Mouse (Mus musculus) forebrain, embryonic 15.5 days (tissue): ENCODE measurements around the gene Kcnc3. TPM values are rescaled to one million over a fixed set of nuclear protein-coding genes. Genes with fewer than 3 reads are reported as not detected.

ENCODE experiments used
- ATAC-seq: fragments of 200-750 bp; cut with Nextera tagmentation; replicated peaks from 2 replicates; pipeline ENCODE4 v1.8.0; 2017; ENCODE audit warnings: mild to moderate bottlenecking, moderate TSS enrichment, moderate library complexity
- H3K27ac ChIP-seq: fragments of 300-500 bp; sonication (generic); replicated peaks from 2 replicates; pipeline ENCODE4 v1.5.1; 2015; ENCODE audit warnings: mild to moderate bottlenecking, inconsistent platforms
- H3K27me3 ChIP-seq: fragments of 300-500 bp; sonication (generic); 2 replicates; pipeline ENCODE4 v1.6.1; 2015; ENCODE audit warnings: inconsistent platforms
- H3K36me3 ChIP-seq: fragments of 300-500 bp; sonication (generic); 2 replicates; pipeline ENCODE4 v1.6.1; 2015; ENCODE audit warnings: mild to moderate bottlenecking, inconsistent platforms
- H3K4me1 ChIP-seq: fragments of 300-500 bp; sonication (generic); 2 replicates; pipeline ENCODE4 v1.6.1; 2015; ENCODE audit warnings: inconsistent platforms
- H3K4me2 ChIP-seq: fragments of 300-500 bp; sonication (generic); replicated peaks from 2 replicates; pipeline ENCODE4 v1.6.1; 2015; ENCODE audit warnings: mild to moderate bottlenecking, inconsistent platforms
- H3K4me3 ChIP-seq: fragments of 300-500 bp; sonication (generic); 2 replicates; pipeline ENCODE4 v1.5.1; 2015; ENCODE audit warnings: mild to moderate bottlenecking, inconsistent platforms
- H3K9ac ChIP-seq: fragments of 300-500 bp; sonication (generic); replicated peaks from 2 replicates; pipeline ENCODE4 v1.6.1; 2015; ENCODE audit warnings: mild to moderate bottlenecking, inconsistent platforms
- H3K9me3 ChIP-seq: fragments of 300-500 bp; sonication (generic); 2 replicates; pipeline ENCODE4 v1.6.1; 2016; ENCODE audit warnings: inconsistent platforms
- WGBS: fragments of 180-500 bp; shearing (Covaris S2); methylation state at CpG from one replicate; pipeline ENCODE4 v1.1.7; 2015; ENCODE audit warnings: mixed read lengths; 5-methylcytosine and 5-hydroxymethylcytosine counted together
- polyA plus RNA-seq: library from polyadenylated mRNA; unstranded; fragments of >200 nt; fragmentation: Nextera tagmentation; extraction: Ambion mirVana; gene quantifications from 2 replicates; pipeline ENCODE4 v1.2.1, GENCODE M21; 2015

Gene Kcnc3
- polyA plus RNA-seq, 1 experiment from 2014 or later, result 2.6 TPM

DNA sequence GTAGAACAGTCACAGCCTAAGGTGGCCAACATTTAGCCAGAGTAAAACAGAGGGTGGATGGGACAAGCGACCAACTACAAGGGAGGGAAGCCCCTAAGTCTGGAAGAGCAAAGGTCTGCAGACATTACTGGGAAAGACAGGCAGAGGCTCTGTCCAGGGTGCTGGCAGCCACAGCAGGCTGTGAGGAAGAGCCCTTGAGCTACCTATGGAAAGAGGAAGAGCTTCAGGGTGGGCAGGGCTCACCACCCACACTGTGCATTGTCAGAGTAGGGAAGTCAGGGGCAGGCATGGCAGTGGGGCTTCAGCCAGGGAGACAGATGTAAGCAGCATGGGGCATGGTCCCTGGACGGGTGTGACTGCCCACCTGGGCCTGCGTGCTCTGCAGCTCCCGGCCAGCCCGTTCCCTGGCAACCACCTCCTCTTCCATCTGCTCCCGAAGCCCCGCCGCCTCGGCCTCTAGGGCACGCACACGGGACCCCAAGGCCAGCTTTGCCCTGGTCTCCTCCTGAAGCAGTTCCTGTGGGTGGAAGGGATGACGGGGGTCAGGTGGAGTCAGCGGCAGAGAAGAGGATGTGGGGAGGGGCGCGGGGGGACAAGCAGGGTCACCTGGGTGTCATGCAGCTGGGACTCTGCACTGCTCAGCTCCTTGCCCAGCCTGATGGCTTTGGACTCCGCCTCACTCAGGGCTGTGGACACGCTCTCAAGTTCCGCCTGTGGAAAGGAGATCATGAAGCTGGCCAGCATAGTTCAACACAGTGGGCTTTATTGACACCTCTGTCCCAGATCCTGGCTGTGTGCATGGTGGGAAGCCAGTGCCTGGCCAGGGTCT, 33.5 kb downstream of the Kcnc3 start:
- ATAC-seq, result no peak

DNA sequence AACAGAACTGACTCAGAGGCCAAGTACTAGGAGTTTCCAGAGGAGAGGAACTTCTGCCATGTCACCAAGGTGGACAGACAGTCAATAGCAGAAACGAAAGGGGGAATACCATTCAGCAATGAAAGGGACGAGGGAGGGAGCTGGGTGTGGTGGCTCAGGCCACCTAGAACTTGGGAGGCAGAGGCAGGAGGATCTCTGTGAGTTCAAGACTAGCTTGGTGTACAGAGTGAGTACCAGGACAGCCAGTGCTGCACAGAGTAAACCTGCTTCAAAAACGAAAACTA, 34.0 kb downstream of the Kcnc3 start:
- no peak overlapping the region for H3K27ac ChIP-seq
- 64% methylated on average over 3 of the region's 3 CpGs for WGBS

More for the DNA sequence above, 33.5 kb downstream of the Kcnc3 start:
- Histone ChIP-seq H3K36me3 (no peaks in the 10 kb centered on the region), H3K4me3 (no peak overlapping the region), H3K4me1 (no peaks in the 10 kb centered on the region), H3K4me2 (no peak overlapping the region), H3K27me3 (no peaks in the 10 kb centered on the region), H3K27ac (no peak overlapping the region), H3K9ac (no peak overlapping the region), H3K9me3 (no peaks in the 10 kb centered on the region)
- 54% methylated on average over 18 of the region's 18 CpGs for WGBS

DNA sequence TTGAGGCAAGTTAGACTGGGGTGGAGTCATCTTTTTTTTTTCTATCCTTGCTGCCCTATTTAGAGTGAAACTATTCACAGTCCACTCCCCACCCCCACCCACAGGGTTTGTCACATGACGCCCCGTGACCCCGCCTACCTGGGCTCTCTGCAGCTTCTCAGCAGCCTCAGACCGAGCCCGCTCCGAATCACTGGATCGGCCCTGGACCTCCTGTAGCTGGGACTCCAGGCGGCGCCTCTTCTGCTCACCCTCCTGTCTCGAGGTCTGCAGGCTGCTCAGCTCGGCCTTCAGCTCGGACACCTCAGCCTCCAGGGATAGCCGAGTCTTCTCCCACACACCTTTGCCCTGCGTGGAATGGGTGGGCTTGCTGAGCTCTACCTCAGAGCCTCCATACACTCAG, 34.4 kb downstream of the Kcnc3 start:
- no peaks in the 10 kb centered on the region for H3K9me3 ChIP-seq
- no peak for ATAC-seq
- no peak overlapping the region for H3K4me2 ChIP-seq
- H3K4me3 ChIP-seq, result no peak overlapping the region
- 69% methylated on average over 14 of the region's 14 CpGs for WGBS
- no peaks in the 10 kb centered on the region for H3K36me3 ChIP-seq
- no peaks in the 10 kb centered on the region for H3K27me3 ChIP-seq
- no peak overlapping the region for H3K27ac ChIP-seq
- no peak overlapping the region for H3K9ac ChIP-seq
- H3K4me1 ChIP-seq, result no peaks in the 10 kb centered on the region

More for the DNA sequence above, 34.0 kb downstream of the Kcnc3 start:
- no peak for ATAC-seq
- H3K4me3 ChIP-seq, result no peak overlapping the region
- no peak overlapping the region for H3K9ac ChIP-seq
- H3K9me3 ChIP-seq, result no peaks in the 10 kb centered on the region
- no peaks in the 10 kb centered on the region for H3K4me1 ChIP-seq
- H3K4me2 ChIP-seq, result no peak overlapping the region
- H3K36me3 ChIP-seq, result no peaks in the 10 kb centered on the region
- H3K27me3 ChIP-seq, result no peaks in the 10 kb centered on the region

DNA sequence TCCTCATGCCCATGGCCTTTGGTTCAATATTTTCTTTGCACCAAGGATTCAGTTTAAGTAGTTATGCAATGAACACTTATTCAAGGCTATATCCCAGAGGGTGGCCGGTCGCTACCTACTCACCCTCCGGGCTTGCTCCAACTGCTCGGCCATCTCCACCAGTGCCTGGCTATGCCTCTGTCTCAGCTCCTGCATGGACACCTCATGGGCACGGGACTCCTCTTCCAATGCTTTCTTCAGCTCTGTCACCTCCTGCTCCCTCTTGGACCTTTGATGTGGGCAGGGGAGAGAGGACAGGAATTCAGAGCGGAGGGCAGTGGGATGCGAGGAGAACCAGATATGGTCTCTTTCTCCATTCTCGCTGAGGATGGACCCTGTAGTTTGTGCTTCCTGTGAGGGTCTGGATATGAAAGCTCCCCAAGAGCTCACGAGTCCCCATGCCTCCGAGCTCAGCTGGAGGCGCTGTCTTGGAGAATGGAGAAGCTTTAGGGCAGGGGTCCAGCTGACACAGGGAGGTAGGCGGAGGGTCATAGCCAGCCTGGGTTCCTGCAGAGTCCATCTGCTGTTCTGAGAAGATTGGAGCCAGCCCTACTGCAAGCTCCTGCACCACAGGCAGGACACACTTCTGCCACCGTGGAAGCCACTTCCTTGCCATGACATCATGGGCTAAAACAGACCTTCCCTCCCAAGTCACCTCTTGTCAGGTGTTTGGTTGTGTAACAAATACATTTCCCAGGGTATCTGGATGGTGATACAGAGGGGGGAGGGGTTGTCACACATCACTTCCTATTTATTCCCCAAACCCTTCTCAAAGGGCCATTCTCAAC, 35.0 kb downstream of the Kcnc3 start:
- H3K27me3 ChIP-seq, result no peaks in the 10 kb centered on the region
- H3K27ac ChIP-seq, result no peak overlapping the region
- H3K9ac ChIP-seq, result no peak overlapping the region
- H3K4me2 ChIP-seq, result no peak overlapping the region
- no peaks in the 10 kb centered on the region for H3K36me3 ChIP-seq
- H3K4me3 ChIP-seq, result no peak overlapping the region
- no peaks in the 10 kb centered on the region for H3K4me1 ChIP-seq
- WGBS, result 88% methylated on average over 13 of the region's 13 CpGs
- no peak for ATAC-seq
- no peaks in the 10 kb centered on the region for H3K9me3 ChIP-seq

DNA sequence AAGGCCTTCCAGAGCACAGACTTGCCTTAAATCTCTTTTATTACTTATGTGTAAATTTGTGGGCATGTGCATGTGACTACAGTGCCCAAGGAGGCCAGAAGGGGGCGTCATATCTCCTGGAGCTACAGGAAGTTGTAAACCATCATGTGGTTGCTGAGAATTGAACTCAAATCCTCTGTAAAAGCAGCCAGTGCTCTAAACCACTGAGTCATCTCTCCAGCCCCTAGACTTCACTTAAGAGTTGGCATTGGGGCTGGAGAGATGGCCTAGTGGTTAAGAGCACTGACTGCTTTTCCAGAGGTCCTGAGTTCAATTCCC, 35.6 kb downstream of the Kcnc3 start:
- no peak overlapping the region for H3K9ac ChIP-seq
- WGBS, result 67% methylated on average over 1 of the region's 1 CpGs
- no peaks in the 10 kb centered on the region for H3K27me3 ChIP-seq
- H3K27ac ChIP-seq, result no peak overlapping the region
- no peaks in the 10 kb centered on the region for H3K9me3 ChIP-seq
- H3K4me2 ChIP-seq, result no peak overlapping the region
- no peaks in the 10 kb centered on the region for H3K36me3 ChIP-seq
- no peak overlapping the region for H3K4me3 ChIP-seq
- ATAC-seq, result no peak
- no peaks in the 10 kb centered on the region for H3K4me1 ChIP-seq

DNA sequence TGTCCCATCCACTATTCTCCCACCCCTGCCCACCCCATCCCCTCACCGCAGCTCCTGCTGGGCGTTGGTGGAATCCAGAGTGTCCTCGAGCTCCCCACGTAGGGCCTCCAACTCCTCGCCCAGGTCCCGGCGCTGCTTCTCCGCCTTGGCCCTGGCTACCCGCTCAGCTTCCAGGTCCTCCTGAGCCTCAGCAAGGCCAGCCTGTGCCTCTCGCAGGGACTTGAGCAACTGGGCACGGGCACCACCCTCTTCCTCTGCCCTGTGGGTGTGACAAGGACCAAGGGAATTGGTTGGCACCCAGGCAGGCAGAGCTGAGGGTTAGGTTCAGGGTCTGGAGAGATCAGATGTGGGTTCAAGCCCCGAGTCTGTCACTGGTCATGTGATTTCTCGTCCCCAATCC, 36.5 kb downstream of the Kcnc3 start:
- no peaks in the 10 kb centered on the region for H3K9me3 ChIP-seq
- WGBS, result 88% methylated on average over 13 of the region's 13 CpGs
- H3K4me2 ChIP-seq, result no peak overlapping the region
- H3K4me3 ChIP-seq, result no peak overlapping the region
- H3K9ac ChIP-seq, result no peak overlapping the region
- H3K27me3 ChIP-seq, result no peaks in the 10 kb centered on the region
- H3K27ac ChIP-seq, result no peak overlapping the region
- no peaks in the 10 kb centered on the region for H3K36me3 ChIP-seq
- H3K4me1 ChIP-seq, result no peaks in the 10 kb centered on the region
- ATAC-seq, result no peak

DNA sequence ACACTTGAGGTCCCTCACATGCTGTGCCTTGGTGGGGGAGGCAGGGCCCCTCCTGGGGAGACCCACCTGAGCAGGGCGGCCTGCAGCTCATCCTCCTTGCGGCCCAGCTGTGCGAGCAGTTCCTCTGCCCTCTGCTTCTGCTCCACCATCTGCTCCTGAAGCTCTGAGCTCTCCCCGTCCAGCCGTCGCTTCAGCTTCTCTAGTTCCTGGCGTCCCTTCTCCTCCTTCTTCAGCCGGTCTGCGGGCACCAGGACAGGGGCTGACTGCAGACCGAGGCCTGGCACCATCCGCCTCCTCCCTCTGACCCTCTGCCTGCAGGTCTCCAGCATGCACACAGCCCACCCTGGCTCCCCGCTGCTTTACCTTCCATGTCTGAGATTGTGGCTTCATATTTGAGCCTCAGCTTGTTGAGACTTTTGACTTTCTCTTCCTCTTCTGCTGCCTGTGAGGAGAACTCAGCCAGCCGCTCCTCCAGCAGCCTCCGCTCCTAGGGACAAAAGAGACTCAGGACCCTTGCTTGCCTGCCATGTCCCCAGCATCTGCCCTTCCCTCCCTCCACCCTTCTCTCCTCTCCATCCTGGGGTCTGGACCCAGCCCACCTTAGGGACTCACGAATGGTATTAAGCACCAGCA, 38.1 kb downstream of the Kcnc3 start:
- H3K9me3 ChIP-seq, result no peaks in the 10 kb centered on the region
- H3K9ac ChIP-seq, result no peak overlapping the region
- H3K4me3 ChIP-seq, result no peak overlapping the region
- H3K4me2 ChIP-seq, result no peak overlapping the region
- no peaks in the 10 kb centered on the region for H3K36me3 ChIP-seq
- no peak for ATAC-seq
- no peaks in the 10 kb centered on the region for H3K27me3 ChIP-seq
- no peak overlapping the region for H3K27ac ChIP-seq
- no peaks in the 10 kb centered on the region for H3K4me1 ChIP-seq
- 84% methylated on average over 15 of the region's 15 CpGs for WGBS

DNA sequence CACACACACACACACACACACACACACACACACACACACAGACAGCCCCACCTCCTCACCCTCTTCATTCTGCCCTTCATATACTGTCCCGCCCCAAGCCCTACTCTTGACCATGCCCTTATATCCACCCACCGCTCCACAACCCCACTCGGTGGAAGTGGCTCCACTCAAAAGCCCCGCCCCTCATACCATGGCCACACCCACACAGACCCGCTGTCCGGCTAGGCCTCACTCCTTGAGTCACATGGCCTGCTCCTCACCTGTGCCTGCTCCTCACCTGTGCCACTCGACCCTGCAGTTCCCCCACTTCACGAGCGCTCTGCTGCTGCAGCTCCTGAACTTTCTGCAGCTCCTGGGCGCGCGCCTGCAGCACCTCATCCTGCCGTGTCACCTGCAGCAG, 40.0 kb downstream of the Kcnc3 start:
- Histone ChIP-seq H3K4me3 (no peak overlapping the region), H3K36me3 (no peaks in the 10 kb centered on the region), H3K4me2 (no peak overlapping the region), H3K9me3 (no peaks in the 10 kb centered on the region), H3K9ac (no peak overlapping the region), H3K27me3 (no peaks in the 10 kb centered on the region), H3K4me1 (no peaks in the 10 kb centered on the region), H3K27ac (no peak overlapping the region)
- WGBS, result 78% methylated on average over 13 of the region's 13 CpGs
- ATAC-seq, result no peak

DNA sequence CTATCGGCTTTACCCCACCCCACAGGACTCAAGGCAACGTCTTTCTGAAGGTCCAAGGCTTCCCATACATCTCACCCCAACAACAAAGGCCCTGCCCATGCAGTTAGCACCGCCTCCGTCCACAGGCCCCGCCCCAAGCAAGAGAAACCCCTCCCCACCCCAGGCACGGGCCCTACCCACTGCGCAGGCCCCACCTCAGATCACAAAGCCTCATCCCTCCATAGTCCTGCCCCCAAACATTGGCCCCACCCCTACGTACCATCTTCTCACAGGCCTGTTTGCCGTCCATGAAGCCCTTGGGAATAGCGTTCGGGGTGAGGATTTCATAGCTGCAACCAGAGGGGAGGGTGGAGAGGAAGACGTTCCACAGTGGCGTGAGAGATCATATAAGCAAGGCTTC, 42.2 kb downstream of the Kcnc3 start:
- Histone ChIP-seq H3K4me2 (no peak overlapping the region), H3K36me3 (no peaks in the 10 kb centered on the region), H3K4me3 (no peak overlapping the region), H3K9me3 (no peaks in the 10 kb centered on the region), H3K9ac (no peak overlapping the region), H3K27ac (no peak overlapping the region), H3K27me3 (0 out of 2 replicates have a peak, but pooled peaks cover 3% of the 10 kb centered on the region), H3K4me1 (no peaks in the 10 kb centered on the region)
- no peak for ATAC-seq
- 32% methylated on average over 13 of the region's 13 CpGs for WGBS

DNA sequence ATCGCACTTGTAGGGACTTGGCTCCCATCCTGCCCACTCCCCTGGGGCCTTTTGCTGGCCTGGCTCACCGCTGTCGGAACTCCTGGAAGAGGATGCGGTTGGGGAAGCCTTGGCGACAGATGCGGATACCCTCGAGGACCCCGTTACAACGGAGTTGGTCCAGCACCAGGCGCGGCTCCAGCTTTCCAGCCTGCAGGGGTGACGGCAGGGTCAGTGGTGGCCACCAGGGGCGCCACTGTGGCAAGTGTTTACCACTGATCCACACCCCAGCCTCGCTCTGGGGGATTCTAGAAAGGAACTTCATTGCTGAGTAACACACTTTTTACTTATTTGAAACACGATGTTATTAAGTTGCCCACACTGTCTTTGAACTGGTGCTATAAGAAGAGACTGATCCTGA, 42.9 kb downstream of the Kcnc3 start:
- Histone ChIP-seq H3K9ac (no peak overlapping the region), H3K4me1 (no peaks in the 10 kb centered on the region), H3K27ac (no peak overlapping the region), H3K36me3 (no peaks in the 10 kb centered on the region), H3K4me3 (no peak overlapping the region), H3K27me3 (peaks cover 6% of the 10 kb centered on the region), H3K9me3 (no peaks in the 10 kb centered on the region), H3K4me2 (no peak overlapping the region)
- ATAC-seq, result no peak
- WGBS, result 18% methylated on average over 15 of the region's 15 CpGs

DNA sequence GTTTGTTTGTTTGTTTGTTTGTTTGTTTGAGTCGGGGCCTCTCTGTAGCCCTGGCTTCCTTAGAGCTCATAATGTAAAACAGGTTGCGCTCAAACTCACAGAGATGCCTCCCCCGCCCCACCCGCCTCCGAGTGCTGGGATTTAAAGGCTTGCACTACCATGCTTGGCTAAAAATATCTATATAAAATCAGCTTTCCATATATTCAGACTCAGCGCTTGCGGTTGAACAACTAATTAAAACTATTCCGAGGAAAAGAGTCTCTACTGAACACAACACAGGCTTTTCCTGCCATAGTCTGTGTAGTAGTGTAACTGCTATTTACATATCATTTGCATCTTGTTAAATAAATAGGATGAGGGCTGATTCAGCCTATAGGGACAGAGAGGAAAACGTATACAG, 46.2 kb downstream of the Kcnc3 start:
- no peak overlapping the region for H3K4me3 ChIP-seq
- no peak for ATAC-seq
- peaks cover 30% of the 10 kb centered on the region for H3K27me3 ChIP-seq

DNA sequence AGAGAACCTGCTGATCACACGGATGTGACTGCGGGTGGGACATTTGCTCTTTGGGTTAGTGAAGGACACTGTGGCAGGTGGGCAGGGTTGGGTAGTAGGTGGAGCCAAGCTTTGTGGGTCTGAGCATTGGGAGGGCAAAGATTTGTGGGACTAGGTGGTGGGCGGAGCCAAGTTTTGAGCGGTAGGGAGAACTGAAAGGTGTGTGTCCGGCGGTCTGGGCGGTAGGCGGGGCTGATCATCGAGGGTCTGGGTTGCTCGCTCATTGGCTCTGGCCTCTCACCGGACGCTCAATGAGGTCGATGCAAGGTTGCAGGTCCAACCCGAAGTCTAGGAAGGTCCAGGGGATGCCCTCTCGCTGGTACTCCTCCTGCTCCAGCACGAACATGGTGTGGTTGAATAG, 48.2 kb downstream of the Kcnc3 start:
- no peaks in the 10 kb centered on the region for H3K36me3 ChIP-seq

More for the DNA sequence above, 46.2 kb downstream of the Kcnc3 start:
- Histone ChIP-seq H3K9me3 (no peaks in the 10 kb centered on the region), H3K4me1 (no peaks in the 10 kb centered on the region), H3K36me3 (no peaks in the 10 kb centered on the region), H3K4me2 (no peak overlapping the region), H3K27ac (no peak overlapping the region), H3K9ac (no peak overlapping the region)
- 80% methylated on average over 9 of the region's 9 CpGs for WGBS

More for the DNA sequence above, 48.2 kb downstream of the Kcnc3 start:
- no peaks in the 10 kb centered on the region for H3K4me1 ChIP-seq
- H3K9me3 ChIP-seq, result no peaks in the 10 kb centered on the region
- H3K27me3 ChIP-seq, result peaks cover 36% of the 10 kb centered on the region
- H3K4me3 ChIP-seq, result no peak overlapping the region
- 3% methylated on average over 16 of the region's 16 CpGs for WGBS
- H3K9ac ChIP-seq, result no peak overlapping the region
- no peak for ATAC-seq
- H3K4me2 ChIP-seq, result no peak overlapping the region; the same call in 1 of the 2 replicates
- no peak overlapping the region for H3K27ac ChIP-seq
